ENCODE assay signal across 23 mouse cellular contexts in genomic region chr19:55472582-55472981, GRCm38 (mm10).
DNase-seq lines count a peak whose midpoint lies in the region; ATAC-seq and TF ChIP-seq lines count a peak whose summit lies in the region.
"Had no signal": no experiment of that assay in that cellular context is flagged by ENCODE, and none has a peak within 500 bp of the region (broad histone marks: within the 10 kb centered on the region; RNA-seq: fewer than 3 reads in every experiment).

No protein-coding gene starts in this region.

- H3K27me3 ChIP-seq in heart, embryonic 12.5 days (replicated peaks): no peaks in the 10 kb centered on the region
- no peaks in the 10 kb centered on the region for H3K27me3 ChIP-seq in heart, embryonic 14.5 days (ENCODE audit: control insufficient read depth, insufficient read depth, low read length)
- H3K27me3 ChIP-seq in heart, postnatal 0 days (ENCODE audit: control insufficient read depth, insufficient read depth, low read length): no peaks in the 10 kb centered on the region
- H3K27me3 ChIP-seq in heart, embryonic 10.5 days (ENCODE audit: insufficient read depth, poor library complexity, severe bottlenecking): no peaks in the 10 kb centered on the region
- no peaks in the 10 kb centered on the region for H3K27me3 ChIP-seq in midbrain, embryonic 10.5 days (ENCODE audit: low read depth, poor library complexity, severe bottlenecking)
- no peaks in the 10 kb centered on the region for H3K27me3 ChIP-seq in midbrain, embryonic 15.5 days (replicated peaks)
- H3K27me3 ChIP-seq: embryonic facial prominence, embryonic 13.5 days; embryonic facial prominence, embryonic 15.5 days had no signal

- no peak for TF ChIP-seq EP300 in heart, postnatal 0 days (IDR thresholded peaks at IDR 0.05; ENCODE audit: low read depth)

- no peak for ATAC-seq in heart, embryonic 12.5 days (ENCODE audit: insufficient number of reproducible peaks, low FRiP score)
- ATAC-seq in heart, embryonic 14.5 days (ENCODE audit: insufficient number of reproducible peaks, insufficient read depth, low FRiP score, low read depth): no peak
- ATAC-seq in heart, postnatal 0 days (ENCODE audit: insufficient read depth, low read depth): peak; percentile 60; the same call in 1 of the 2 replicates
- no peak for ATAC-seq in midbrain, embryonic 15.5 days (replicated peaks)
- ATAC-seq: forebrain, embryonic 14.5 days had no signal

- H3K4me1 ChIP-seq in heart, embryonic 12.5 days (replicated peaks): peaks cover 19% of the 10 kb centered on the region
- peaks cover 11% of the 10 kb centered on the region in 2 experiments for H3K4me1 ChIP-seq in heart, embryonic 14.5 days (ENCODE audit: control insufficient read depth in 2 of 2, insufficient read depth in 2 of 2, low read length in 2 of 2)
- H3K4me1 ChIP-seq in heart, postnatal 0 days (ENCODE audit: control insufficient read depth, insufficient read depth): 0 out of 2 replicates have a peak, but pooled peaks cover 6% of the 10 kb centered on the region
- H3K4me1 ChIP-seq in heart, embryonic 10.5 days: peaks cover 20% of the 10 kb centered on the region
- peaks cover 44% of the 10 kb centered on the region for H3K4me1 ChIP-seq in midbrain, embryonic 10.5 days
- H3K4me1 ChIP-seq in midbrain, embryonic 15.5 days: peaks cover 12% of the 10 kb centered on the region

- H3K9me3 ChIP-seq in heart, embryonic 12.5 days (replicated peaks): no peaks in the 10 kb centered on the region
- H3K9me3 ChIP-seq in heart, embryonic 14.5 days (ENCODE audit: control insufficient read depth, low read length): no peaks in the 10 kb centered on the region
- no peaks in the 10 kb centered on the region for H3K9me3 ChIP-seq in heart, postnatal 0 days (replicated peaks; ENCODE audit: control insufficient read depth, low read length)
- H3K9me3 ChIP-seq in heart, embryonic 10.5 days: no peaks in the 10 kb centered on the region
- H3K9me3 ChIP-seq in midbrain, embryonic 10.5 days (replicated peaks): no peaks in the 10 kb centered on the region
- H3K9me3 ChIP-seq in midbrain, embryonic 15.5 days: no peaks in the 10 kb centered on the region
- H3K9me3 ChIP-seq: embryonic facial prominence, embryonic 13.5 days; embryonic facial prominence, embryonic 15.5 days; forebrain, embryonic 10.5 days; forebrain, embryonic 12.5 days had no signal

- H3K4me3 ChIP-seq in heart, embryonic 12.5 days: no peak overlapping the region
- no peak overlapping the region for H3K4me3 ChIP-seq in heart, embryonic 14.5 days (ENCODE audit: control insufficient read depth in 1 of 2, insufficient read depth in 1 of 2, low read depth in 1 of 2, low read length in 2 of 2)
- H3K4me3 ChIP-seq in heart, postnatal 0 days (ENCODE audit: low read depth, low read length): no peak overlapping the region
- H3K4me3 ChIP-seq in heart, embryonic 10.5 days: no peak overlapping the region
- H3K4me3 ChIP-seq in midbrain, embryonic 10.5 days: no peak overlapping the region
- H3K4me3 ChIP-seq in midbrain, embryonic 15.5 days: no peak overlapping the region
- H3K4me3 ChIP-seq: embryonic facial prominence, embryonic 13.5 days; embryonic facial prominence, embryonic 15.5 days; erythroblast, embryonic 14.5 days; forebrain, embryonic 10.5 days; forebrain, embryonic 12.5 days had no signal

- no peak for TF ChIP-seq CTCF in heart, postnatal 0 days (IDR thresholded peaks at IDR 0.05; ENCODE audit: low read depth)

- no peak for DNase-seq in heart, adult 18-20 months
- no peak for DNase-seq in heart, adult 9 months (ENCODE audit: low spot score in 2 of 2)
- peak; percentile 18 for DNase-seq in heart, postnatal 0 days (ENCODE audit: low spot score)
- DNase-seq in heart, embryonic 10.5 days (ENCODE audit: low spot score): no peak
- DNase-seq in midbrain, embryonic 10.5 days (ENCODE audit: low spot score): no peak
- DNase-seq: adrenal gland, adult 2 months; adrenal gland, postnatal 10 days; adrenal gland, postnatal 25 days; cerebellum, adult 11 months; cerebellum, adult 18-20 months; cerebellum, adult 8-10 months; cerebellum, adult 9-11 months; cerebellum, postnatal 36 days; embryo, embryonic 11 days had no signal

- H3K36me3 ChIP-seq in heart, embryonic 12.5 days: no peaks in the 10 kb centered on the region
- no peaks in the 10 kb centered on the region for H3K36me3 ChIP-seq in heart, embryonic 14.5 days (ENCODE audit: control insufficient read depth, insufficient read depth, low read length)
- no peaks in the 10 kb centered on the region for H3K36me3 ChIP-seq in heart, postnatal 0 days (replicated peaks; ENCODE audit: control insufficient read depth, insufficient read depth, low read length)
- H3K36me3 ChIP-seq in heart, embryonic 10.5 days: no peaks in the 10 kb centered on the region
- H3K36me3 ChIP-seq in midbrain, embryonic 10.5 days: no peaks in the 10 kb centered on the region
- H3K36me3 ChIP-seq in midbrain, embryonic 15.5 days (replicated peaks): no peaks in the 10 kb centered on the region
- H3K36me3 ChIP-seq: embryonic facial prominence, embryonic 13.5 days; embryonic facial prominence, embryonic 15.5 days; forebrain, embryonic 10.5 days; forebrain, embryonic 12.5 days had no signal

- H3K4me2 ChIP-seq in heart, embryonic 12.5 days: peak overlapping the region; percentile 33; the same call in 1 of the 2 replicates
- H3K4me2 ChIP-seq in heart, embryonic 14.5 days (ENCODE audit: low read length): peak overlapping the region; percentile 12; the same call in 1 of the 2 replicates
- H3K4me2 ChIP-seq in heart, postnatal 0 days (ENCODE audit: low read depth, low read length): no peak overlapping the region
- no peak overlapping the region for H3K4me2 ChIP-seq in midbrain, embryonic 15.5 days
- H3K4me2 ChIP-seq: embryonic facial prominence, embryonic 13.5 days; embryonic facial prominence, embryonic 15.5 days; forebrain, embryonic 12.5 days had no signal

- no peak overlapping the region for H3K9ac ChIP-seq in heart, embryonic 12.5 days
- H3K9ac ChIP-seq in heart, embryonic 14.5 days (ENCODE audit: low read length): no peak overlapping the region
- no peak overlapping the region for H3K9ac ChIP-seq in heart, postnatal 0 days (replicated peaks; ENCODE audit: low read depth, low read length)
- no peak overlapping the region for H3K9ac ChIP-seq in midbrain, embryonic 15.5 days
- H3K9ac ChIP-seq: embryonic facial prominence, embryonic 13.5 days; embryonic facial prominence, embryonic 15.5 days; forebrain, embryonic 12.5 days had no signal

- no peak overlapping the region for H3K27ac ChIP-seq in heart, embryonic 12.5 days (ENCODE audit: poor library complexity, severe bottlenecking)
- H3K27ac ChIP-seq in heart, embryonic 14.5 days (replicated peaks in 1 of 2; ENCODE audit: control insufficient read depth in 1 of 2, insufficient read depth in 1 of 2, low read depth in 2 of 2, low read length in 2 of 2): no peak overlapping the region
- H3K27ac ChIP-seq in heart, postnatal 0 days (ENCODE audit: low read depth): no peak overlapping the region
- no peak overlapping the region for H3K27ac ChIP-seq in heart, embryonic 10.5 days
- H3K27ac ChIP-seq in midbrain, embryonic 10.5 days (replicated peaks): 0 out of 2 replicates have a peak overlapping the region, but pooled peaks have one; percentile 42
- H3K27ac ChIP-seq in midbrain, embryonic 15.5 days: no peak overlapping the region
- H3K27ac ChIP-seq: embryonic facial prominence, embryonic 13.5 days; embryonic facial prominence, embryonic 15.5 days; forebrain, embryonic 12.5 days had no signal

- WGBS in heart, embryonic 12.5 days: 28% methylated on average over 8 of the region's 8 CpGs
- 24% methylated on average over 8 of the region's 8 CpGs for WGBS in heart, embryonic 14.5 days
- WGBS in heart, postnatal 0 days: 31% methylated on average over 8 of the region's 8 CpGs
- WGBS in heart, embryonic 10.5 days: 51% methylated on average over 8 of the region's 8 CpGs
- 92% methylated on average over 8 of the region's 8 CpGs for WGBS in midbrain, embryonic 10.5 days
- 69% methylated on average over 8 of the region's 8 CpGs for WGBS in midbrain, embryonic 15.5 days

Comparison
In these comparisons a context has a peak if more than half of its experiments do, and no peak if none do; other contexts are left out.
1. H3K4me2 ChIP-seq: peak in heart, embryonic 12.5 days (single experiment) and heart, embryonic 14.5 days (single experiment); none in heart, postnatal 0 days (single experiment) and midbrain, embryonic 15.5 days (single experiment).